Mouse (Mus musculus): ENCODE measurements around the gene Sh3bgrl3.
A peak's percentile ranks its signal among the peaks of the same experiment; 100 is the strongest.
"Not testable (repeated sequence)": the region's sequence is repeated elsewhere in the genome, so short reads cannot be mapped to it uniquely, and the experiment has no call there.

The Sh3bgrl3 gene

DNA sequence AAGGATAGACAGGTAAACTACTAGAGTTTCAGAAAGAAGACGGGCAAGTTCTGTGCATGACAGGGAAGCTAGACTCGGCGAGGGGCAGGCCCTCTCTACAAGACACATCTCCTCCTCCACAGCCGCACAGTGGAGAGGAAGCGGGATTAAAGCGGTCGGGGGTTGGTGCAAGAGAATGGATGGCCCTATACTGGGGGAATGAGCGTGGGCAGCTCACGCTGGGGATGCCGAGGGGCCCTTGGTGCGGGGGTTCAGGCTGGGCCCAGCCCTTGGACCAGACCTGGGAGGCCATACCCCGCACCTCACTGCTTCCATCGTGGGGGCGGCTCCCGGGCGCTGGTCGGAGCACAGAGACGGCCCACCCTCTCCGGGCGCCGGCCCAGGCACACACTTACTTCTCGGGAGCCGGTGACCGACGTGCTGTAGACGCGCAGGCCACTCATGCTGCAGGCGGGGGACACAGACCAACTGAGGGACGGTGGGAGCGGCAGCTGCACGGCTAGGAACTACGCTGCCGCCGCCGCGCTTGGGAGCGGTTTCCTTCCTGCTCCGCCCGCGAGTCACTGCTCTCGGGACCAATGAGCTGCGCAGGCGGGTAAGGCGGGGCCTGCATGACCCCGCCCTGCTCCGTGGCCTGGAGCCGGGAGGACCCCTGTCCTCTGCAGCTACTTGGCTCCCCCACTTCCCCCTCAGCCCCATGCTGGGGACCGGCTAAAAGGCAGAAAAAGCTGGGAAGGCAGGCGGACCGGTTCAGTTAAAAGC is at the start of gene Sh3bgrl3:
TSS of gene Sh3bgrl3 (minus strand) at position 569 of the 762 bp plus-strand sequence.
- peak; percentile 76 for DNase-seq (ENCODE audit: low read depth)

GRCm38 (mm10) chr4:134172391-134172790 is 43.8 kb upstream of the Sh3bgrl3 start:
- no peak for DNase-seq (ENCODE audit: low read depth)

GRCm38 (mm10) chr4:134166906-134167305 is 38.3 kb upstream of the Sh3bgrl3 start:
- no peak for DNase-seq (ENCODE audit: low read depth)

GRCm38 (mm10) chr4:134165548-134166465 is 37.2 kb upstream of the Sh3bgrl3 start:
- peak; percentile 65 for DNase-seq (ENCODE audit: low read depth)

- peak; percentile 43 for DNase-seq (ENCODE audit: low read depth)
These were observed 36.4 kb upstream of the Sh3bgrl3 start for GRCm38 (mm10) chr4:134165024-134165423.

GRCm38 (mm10) chr4:134164591-134164990 is 36.0 kb upstream of the Sh3bgrl3 start:
- DNase-seq (ENCODE audit: low read depth): no peak

- DNase-seq (ENCODE audit: low read depth): not testable (repeated sequence)
These were observed 31.5 kb upstream of the Sh3bgrl3 start for GRCm38 (mm10) chr4:134160071-134160470.

DNA sequence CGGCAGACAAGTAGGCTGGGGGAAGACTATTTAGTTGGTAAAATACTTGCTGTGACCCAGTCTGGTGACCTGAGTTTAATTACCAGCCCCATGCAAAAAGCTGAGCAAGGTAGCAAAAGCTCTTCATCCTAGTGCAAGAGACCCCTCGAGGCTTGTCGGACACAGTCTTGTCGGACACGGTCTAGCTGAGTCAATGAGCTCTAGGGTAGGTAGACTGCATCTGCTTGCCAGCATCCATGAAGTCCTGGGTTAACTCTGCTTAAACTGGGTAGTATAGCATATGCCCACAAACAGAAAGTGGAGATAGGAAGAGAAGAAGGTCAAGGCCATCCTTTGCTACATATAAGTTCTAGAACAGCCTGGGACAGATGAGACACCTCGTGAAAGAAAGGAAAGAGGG is 30.2 kb upstream of the Sh3bgrl3 start:
- no peak for DNase-seq (ENCODE audit: low read depth)

DNA sequence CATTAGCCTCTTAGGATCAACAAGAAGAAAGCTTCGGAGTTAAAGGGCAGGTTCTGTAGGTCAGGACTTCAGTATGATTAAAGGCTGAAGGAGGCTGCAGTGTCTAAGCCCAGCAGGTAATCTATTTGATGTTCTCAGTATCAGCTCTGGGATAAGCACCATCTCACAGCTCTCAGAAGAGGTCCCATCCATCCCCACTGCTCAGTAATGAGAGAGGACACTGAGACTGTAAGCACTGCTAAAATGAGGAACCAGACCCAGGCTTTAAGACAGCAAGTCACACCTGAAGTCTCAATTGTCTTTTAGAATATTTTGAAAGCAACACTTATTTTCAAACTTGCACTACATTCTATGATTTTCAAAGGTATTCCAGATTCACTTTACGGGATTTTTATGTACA is 29.0 kb upstream of the Sh3bgrl3 start:
- no peak for DNase-seq (ENCODE audit: low read depth)

DNA sequence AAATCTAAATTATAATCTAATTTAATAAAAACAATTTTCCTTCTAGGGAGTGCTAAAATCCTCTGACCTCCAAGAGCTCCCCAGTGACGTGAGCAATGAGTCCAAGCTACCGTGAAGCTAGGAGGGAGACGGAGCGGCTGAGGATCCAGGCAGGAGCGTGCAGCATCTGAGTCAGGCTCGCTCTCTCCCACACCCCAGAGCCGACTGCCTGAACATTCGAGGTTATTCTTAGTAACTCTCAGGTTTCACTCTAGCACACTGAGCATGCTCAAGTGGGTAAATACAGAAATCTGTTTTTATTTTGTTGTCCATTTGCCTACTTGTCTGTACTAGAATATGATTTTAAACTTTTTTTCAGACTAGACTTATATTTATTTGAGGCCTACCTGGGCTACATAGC is 28.2 kb upstream of the Sh3bgrl3 start:
- no peak for DNase-seq (ENCODE audit: low read depth)

GRCm38 (mm10) chr4:134155961-134156465 is 27.4 kb upstream of the Sh3bgrl3 start:
- no peak for DNase-seq (ENCODE audit: low read depth)

DNA sequence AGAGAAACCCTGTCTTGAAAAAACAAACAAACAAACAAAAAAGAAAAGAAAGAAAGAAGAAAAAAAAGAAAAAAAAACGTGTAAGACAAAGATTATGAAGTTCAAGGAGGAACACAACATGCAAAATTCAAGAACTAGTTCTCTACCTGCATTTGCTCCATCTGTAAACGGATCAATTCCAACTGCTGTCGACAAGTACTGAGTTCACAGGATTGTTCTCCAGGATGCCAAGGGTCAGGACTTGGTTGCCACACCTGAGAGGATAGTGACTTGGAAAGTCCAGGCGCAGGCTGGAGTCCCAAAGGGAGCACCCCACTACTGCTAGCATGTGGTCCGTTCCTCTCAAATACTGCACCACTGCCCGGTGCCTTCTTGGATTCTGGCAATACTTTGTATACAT is 26.9 kb upstream of the Sh3bgrl3 start:
- DNase-seq (ENCODE audit: low read depth): no peak

DNA sequence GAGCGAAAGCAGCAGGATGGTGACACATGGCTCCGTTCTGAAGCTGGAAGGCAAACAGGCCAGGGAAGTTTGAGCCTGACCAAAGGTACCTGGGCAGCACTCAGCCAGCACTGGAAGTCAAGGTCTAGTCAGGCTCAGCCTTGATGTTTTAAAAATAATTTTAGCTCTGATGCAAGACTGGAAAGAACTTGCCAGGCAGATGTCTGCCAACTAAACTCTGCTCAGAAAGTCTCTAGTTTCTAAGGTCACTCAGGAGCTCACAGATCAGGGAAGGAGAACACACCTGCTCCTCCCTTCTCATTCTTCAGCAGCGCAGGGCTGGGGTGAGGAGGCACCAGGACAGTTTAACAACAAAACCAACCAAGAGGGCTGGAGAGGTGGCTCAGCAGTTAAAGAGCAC is 25.8 kb upstream of the Sh3bgrl3 start:
- DNase-seq (ENCODE audit: low read depth): no peak

- DNase-seq (ENCODE audit: low read depth): no peak
These were observed 25.1 kb upstream of the Sh3bgrl3 start for GRCm38 (mm10) chr4:134153656-134154055.

DNA sequence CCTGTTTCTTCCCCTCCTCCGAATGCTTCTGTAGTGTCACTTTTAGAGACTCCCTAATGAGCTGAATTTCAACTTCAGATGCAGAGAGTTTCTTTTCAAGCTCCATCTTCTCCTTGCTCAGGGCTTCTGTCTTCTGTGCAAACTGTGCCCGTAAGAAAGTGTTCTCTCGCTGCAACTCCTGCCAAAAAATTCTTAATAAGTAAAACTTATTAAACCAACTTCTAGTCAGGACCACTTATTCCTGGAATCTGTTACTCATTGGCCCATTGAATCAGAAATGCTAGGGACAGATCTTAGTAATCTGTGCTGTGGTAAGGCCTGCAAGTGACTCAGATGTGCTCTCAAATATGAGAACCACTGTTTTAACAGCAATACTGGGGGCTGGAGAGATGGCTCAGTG is 23.5 kb upstream of the Sh3bgrl3 start:
- DNase-seq (ENCODE audit: low read depth): no peak

- no peak for DNase-seq (ENCODE audit: low read depth)
These were observed 20.8 kb upstream of the Sh3bgrl3 start for GRCm38 (mm10) chr4:134149389-134149788.

- DNase-seq (ENCODE audit: low read depth): not testable (repeated sequence)
These were observed 15.7 kb upstream of the Sh3bgrl3 start for GRCm38 (mm10) chr4:134144297-134144696.

DNA sequence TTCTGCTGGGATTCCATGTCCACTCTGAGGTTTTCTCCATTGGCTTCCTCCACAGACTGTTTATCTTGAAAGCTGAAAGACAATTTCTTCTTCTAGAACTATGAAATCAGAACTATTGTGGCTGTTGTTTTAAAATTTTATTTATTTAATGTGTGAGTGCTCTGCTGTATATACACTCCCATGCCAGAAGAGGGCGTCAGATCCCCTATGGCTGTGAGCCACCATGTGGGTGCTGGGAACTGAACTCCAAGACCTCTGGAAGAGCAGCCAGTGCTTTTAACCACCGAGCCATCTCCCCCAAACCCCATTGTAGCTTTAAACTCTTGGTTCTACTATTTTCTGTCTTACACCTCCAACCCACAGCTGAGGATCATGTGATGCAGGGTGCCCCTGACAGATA is 10.3 kb upstream of the Sh3bgrl3 start:
- DNase-seq (ENCODE audit: low read depth): peak; percentile 28

GRCm38 (mm10) chr4:134136280-134136926 is 7.8 kb upstream of the Sh3bgrl3 start:
- DNase-seq (ENCODE audit: low read depth): no peak

GRCm38 (mm10) chr4:134132519-134133095 is 4.0 kb upstream of the Sh3bgrl3 start:
- DNase-seq (ENCODE audit: low read depth): no peak

GRCm38 (mm10) chr4:134132117-134132516 is 3.5 kb upstream of the Sh3bgrl3 start:
- no peak for DNase-seq (ENCODE audit: low read depth)

DNA sequence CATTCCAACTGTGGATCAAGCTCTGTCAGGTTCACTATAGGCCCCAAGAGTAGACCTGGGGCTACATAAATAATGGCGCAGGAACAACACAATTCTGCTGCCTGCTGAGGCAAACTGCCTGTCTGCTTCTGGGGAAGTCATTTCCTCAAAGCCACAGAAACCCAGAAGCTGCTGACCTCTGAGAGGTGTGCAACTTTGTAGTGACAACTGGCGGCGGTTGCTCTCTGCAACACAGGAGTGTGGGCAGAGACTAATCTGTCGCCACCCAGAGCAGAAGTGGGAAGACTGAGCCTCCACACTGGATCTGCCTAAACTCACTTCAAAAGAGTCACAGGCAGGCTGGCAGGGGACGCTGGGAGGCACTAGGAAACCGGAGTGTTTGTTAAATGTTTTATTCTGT is 893 bp upstream of the Sh3bgrl3 start:
- DNase-seq (ENCODE audit: low read depth): no peak

All from c-Kit-positive CD71-positive TER-119-negative erythroid progenitor cells, embryonic 14.5 days (primary cell).